Mouse (Mus musculus) retina, embryonic 14.5 days (tissue): ENCODE data around the gene Ptpra.
A peak's percentile ranks its signal among the peaks of the same experiment; 100 is the strongest.

Source experiments
- DNase-seq: peaks from one replicate; pipeline ENCODE4 v3.0.0-alpha.2; 2015; ENCODE audit warnings: low spot score

The Ptpra gene

GRCm38 (mm10) chr2:130557462-130557861 is 107.4 kb downstream of the Ptpra start:
- no peak for DNase-seq

- DNase-seq = no peak
Observed at GRCm38 (mm10) chr2:130558015-130558414, 107.9 kb downstream of the Ptpra start.

- peak; percentile 94 for DNase-seq
Observed at GRCm38 (mm10) chr2:130563212-130564055, 113.4 kb downstream of the Ptpra start, which contains the start of gene Mrps26. TSS of gene Mrps26 (plus strand) at chr2:130563742.

GRCm38 (mm10) chr2:130564063-130564462 is 114.0 kb downstream of the Ptpra start:
- peak; percentile 22 for DNase-seq

GRCm38 (mm10) chr2:130564983-130565382 is 114.9 kb downstream of the Ptpra start:
- no peak for DNase-seq

GRCm38 (mm10) chr2:130568921-130569320 is 118.8 kb downstream of the Ptpra start:
- DNase-seq = no peak

GRCm38 (mm10) chr2:130569926-130570325 is 119.8 kb downstream of the Ptpra start:
- no peak for DNase-seq

GRCm38 (mm10) chr2:130574960-130575359 is 124.9 kb downstream of the Ptpra start:
- DNase-seq = no peak

- DNase-seq = no peak
Observed at GRCm38 (mm10) chr2:130575873-130576272, 125.8 kb downstream of the Ptpra start, which contains the start of gene Oxt. TSS of gene Oxt (plus strand) at chr2:130576173.

GRCm38 (mm10) chr2:130576564-130576963 is 126.5 kb downstream of the Ptpra start:
- peak; percentile 44 for DNase-seq

- DNase-seq = no peak
Observed at GRCm38 (mm10) chr2:130577021-130577420, 126.9 kb downstream of the Ptpra start.

GRCm38 (mm10) chr2:130577632-130578031 is 127.6 kb downstream of the Ptpra start:
- peak; percentile 45 for DNase-seq

- peak; percentile 63 for DNase-seq
Observed at GRCm38 (mm10) chr2:130578148-130578547, 128.1 kb downstream of the Ptpra start.

- DNase-seq = no peak
Observed at GRCm38 (mm10) chr2:130579791-130580190, 129.7 kb downstream of the Ptpra start.

GRCm38 (mm10) chr2:130581201-130581600 is 131.1 kb downstream of the Ptpra start:
- peak; percentile 28 for DNase-seq

GRCm38 (mm10) chr2:130582552-130582951 is 132.5 kb downstream of the Ptpra start, which contains the start of gene Avp:
TSS of gene Avp (minus strand) at chr2:130582554.
- no peak for DNase-seq

- DNase-seq = no peak
Observed at GRCm38 (mm10) chr2:130583902-130584560, 134.0 kb downstream of the Ptpra start.

- no peak for DNase-seq
Observed at GRCm38 (mm10) chr2:130586016-130586415, 135.9 kb downstream of the Ptpra start.

- no peak for DNase-seq
Observed at GRCm38 (mm10) chr2:130588373-130588772, 138.3 kb downstream of the Ptpra start.

GRCm38 (mm10) chr2:130589157-130589556 is 139.1 kb downstream of the Ptpra start:
- peak; percentile 32 for DNase-seq

GRCm38 (mm10) chr2:130589761-130590160 is 139.7 kb downstream of the Ptpra start:
- no peak for DNase-seq

- no peak for DNase-seq
Observed at GRCm38 (mm10) chr2:130591016-130591415, 140.9 kb downstream of the Ptpra start.

GRCm38 (mm10) chr2:130595596-130595995 is 145.5 kb downstream of the Ptpra start:
- no peak for DNase-seq
